Mouse (Mus musculus) Patski (cell line): Measurements from ENCODE around the gene Dgcr6. TPM values are rescaled to one million over a fixed set of nuclear protein-coding genes. Genes with fewer than 3 reads are reported as not detected.

ENCODE experiments used
- ATAC-seq: fragments of 100-300 bp; one replicate; pipeline ENCODE4 v1.8.0; 2021
- CTCF ChIA-PET: fragments of 350-600 bp; sonication (Branson Sonifier 250); formaldehyde crosslinking; loops from one replicate; lab custom pipeline; 2022; ENCODE audit warnings: inconsistent platforms; lab: Charles Lee
- POLR2A ChIA-PET: fragments of 350-600 bp; sonication (Branson Sonifier 250); formaldehyde crosslinking; loops from one replicate; lab custom pipeline; 2022; ENCODE audit warnings: antibody characterized with exemption, inconsistent platforms; lab: Charles Lee
- DNase-seq: peaks from one replicate; pipeline ENCODE4 v3.0.0-alpha.2; 2011; ENCODE audit warnings: low read depth, low spot score
- H3K27me3 ChIP-seq: fragments of 371-371 bp; one replicate; pipeline ENCODE4 v1.5.1; 2021
- CTCF ChIP-seq: fragments of 100-300 bp; IDR thresholded peaks from one replicate; pipeline ENCODE4 v1.5.1; 2021
- in situ Hi-C: fragments of 300-500 bp; cut with MboI; formaldehyde crosslinking; loops from 3 replicates; pipeline ENCODE4 v1.11.1; 2018; ENCODE audit warnings: low pct_unique_long_range_greater_than_20kb, mixed read lengths
- polyA plus RNA-seq: library from polyadenylated mRNA; unstranded; gene quantifications from one replicate; pipeline ENCODE4 v1.2.3, GENCODE M21; 2021

Gene Dgcr6
- polyA plus RNA-seq, 1 experiment from 2014 or later, result 59.5 TPM

- DNase-seq (no peak), ATAC-seq (no peak)
- CTCF ChIA-PET, result interaction anchor here (1.5 kb wide), 1 partner anchor 11 kb away, joined by 6 read pairs; no protein-coding TSS in a partner anchor
- no peak for TF ChIP-seq CTCF
- in situ Hi-C loops, result loop anchor here (5.0 kb wide), 1 partner anchor 125 kb away; the partner anchor contains the start of gene Ess2
- peaks cover 44% of the 10 kb centered on the region for H3K27me3 ChIP-seq
- POLR2A ChIA-PET, result no interaction called here
Measured at GRCm38 (mm10) chr16:18037025-18037424, 15.6 kb upstream of the Dgcr6 start.

DNA sequence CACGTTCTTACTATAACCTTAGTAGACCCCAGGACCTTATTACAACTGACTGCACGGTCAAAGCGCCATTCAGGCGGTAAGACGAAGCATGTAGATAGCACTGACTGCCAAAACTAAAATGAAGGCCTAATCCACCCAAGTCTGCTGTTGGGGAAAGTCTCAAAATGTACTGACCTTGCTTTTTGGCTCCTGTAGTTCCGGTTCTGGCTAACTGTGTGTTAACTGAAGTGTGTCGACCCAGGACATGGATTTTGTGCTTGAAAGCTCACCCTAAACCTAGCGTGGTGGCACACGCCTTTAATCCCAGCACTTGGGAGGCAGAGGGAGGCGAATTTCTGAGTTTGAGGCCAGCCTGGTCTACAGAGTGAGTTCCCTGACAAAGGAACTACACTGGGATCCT, 7.7 kb upstream of the Dgcr6 start:
- CTCF ChIA-PET, result no interaction called here
- H3K27me3 ChIP-seq, result peaks cover 3% of the 10 kb centered on the region
- POLR2A ChIA-PET, result no interaction called here
- TF ChIP-seq CTCF, result no peak
- no peak for DNase-seq
- in situ Hi-C loops, result no loop called here
- ATAC-seq, result no peak

GRCm38 (mm10) chr16:18047660-18048059, 5.0 kb upstream of the Dgcr6 start:
- no peak for DNase-seq
- CTCF ChIA-PET, result interaction anchor here (0.6 to 2.1 kb wide), 9 partner anchors 10 to 164 kb away, joined by 3 to 6 read pairs (median 3); no protein-coding TSS in a partner anchor
- H3K27me3 ChIP-seq, result no peaks in the 10 kb centered on the region
- in situ Hi-C loops, result no loop called here
- peak; percentile 74 for TF ChIP-seq CTCF
- no peak for ATAC-seq
- POLR2A ChIA-PET, result no interaction called here

- DNase-seq (no peak), ATAC-seq (no peak)
- in situ Hi-C loops, result no loop called here
- ChIA-PET CTCF (interaction anchor here (0.6 to 2.1 kb wide), 9 partner anchors 11 to 163 kb away, joined by 3 to 6 read pairs (median 3); no protein-coding TSS in a partner anchor), POLR2A (no interaction called here)
- no peaks in the 10 kb centered on the region for H3K27me3 ChIP-seq
- TF ChIP-seq CTCF, result no peak
Measured at GRCm38 (mm10) chr16:18048071-18048470, 4.6 kb upstream of the Dgcr6 start.

DNA sequence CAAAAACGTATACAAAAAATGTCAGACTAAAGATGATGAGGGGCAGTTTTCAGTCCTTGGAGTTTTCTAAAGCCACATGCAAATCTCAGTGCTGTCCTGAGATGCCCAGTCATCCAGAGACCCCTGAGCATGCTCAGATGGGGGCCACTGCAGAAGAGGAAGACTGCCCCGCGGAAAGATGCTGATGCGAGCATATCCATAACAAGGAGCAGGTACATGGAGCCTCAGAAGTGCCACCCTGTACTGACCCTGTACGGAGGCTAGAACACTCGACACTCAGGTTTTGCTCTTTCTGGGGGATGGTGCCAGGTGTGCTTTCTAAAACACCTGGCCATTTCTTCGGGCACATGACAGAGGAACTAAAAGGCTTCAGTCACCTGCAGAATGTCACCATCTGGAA, 338 bp upstream of the Dgcr6 start:
- CTCF ChIA-PET, result interaction anchor here (1.1 to 3.1 kb wide), 4 partner anchors 11 to 160 kb away, joined by 3 to 16 read pairs (median 4); no protein-coding TSS in a partner anchor
- in situ Hi-C loops, result loop anchor here (5.0 kb wide), 1 partner anchor 160 kb away; no protein-coding TSS in a partner anchor
- ATAC-seq, result peak; percentile 12
- POLR2A ChIA-PET, result no interaction called here
- DNase-seq, result no peak
- no peak for TF ChIP-seq CTCF
- H3K27me3 ChIP-seq, result no peaks in the 10 kb centered on the region

DNA sequence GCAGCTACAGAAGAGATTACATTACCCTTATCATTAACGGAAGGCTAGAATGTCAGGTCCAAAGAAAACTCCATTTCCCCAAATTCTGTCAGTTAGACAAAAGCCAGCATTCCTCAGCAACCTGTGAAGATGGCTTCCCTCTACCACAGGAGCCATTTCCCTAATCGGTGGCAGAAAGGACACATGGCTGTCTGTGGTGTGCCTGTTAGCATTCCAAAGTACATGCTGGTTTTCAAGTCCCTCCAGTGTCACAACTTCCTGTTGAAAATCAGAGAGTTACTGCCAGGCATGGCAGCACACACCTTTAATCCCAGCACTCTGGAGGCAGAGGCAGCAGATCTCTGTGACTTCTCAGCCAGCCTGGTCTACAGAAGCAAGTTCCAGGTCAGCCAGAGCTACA, 3.6 kb downstream of the Dgcr6 start:
- ATAC-seq (no peak), DNase-seq (no peak)
- in situ Hi-C loops, result no loop called here
- ChIA-PET POLR2A (interaction anchor here (0.6 kb wide), 1 partner anchor 129 kb away, joined by 3 read pairs; no protein-coding TSS in a partner anchor), CTCF (no interaction called here)
- H3K27me3 ChIP-seq, result no peaks in the 10 kb centered on the region
- no peak for TF ChIP-seq CTCF

DNA sequence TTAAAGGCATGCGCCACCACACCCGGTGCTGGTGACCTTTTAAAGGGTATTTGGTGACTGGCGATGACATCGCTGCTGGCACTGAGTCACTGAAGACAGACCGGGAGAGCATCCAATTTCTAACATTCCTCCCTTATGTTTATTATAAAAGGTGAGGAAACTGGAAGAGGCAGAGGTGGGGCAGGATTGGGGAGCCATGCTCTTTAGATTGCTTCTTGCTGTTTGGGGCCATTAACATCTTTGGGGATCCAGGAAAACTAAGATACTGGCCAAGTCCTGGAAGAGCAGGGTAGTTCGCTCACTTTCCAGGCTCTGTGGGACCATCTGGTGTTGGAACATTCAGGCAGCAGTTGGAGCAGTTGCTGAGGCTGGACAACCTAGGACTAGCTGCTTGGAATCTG, 5.7 kb downstream of the Dgcr6 start:
- ATAC-seq (no peak), DNase-seq (no peak)
- in situ Hi-C loops, result no loop called here
- TF ChIP-seq CTCF, result no peak
- ChIA-PET POLR2A (no interaction called here), CTCF (no interaction called here)
- H3K27me3 ChIP-seq, result no peaks in the 10 kb centered on the region

DNA sequence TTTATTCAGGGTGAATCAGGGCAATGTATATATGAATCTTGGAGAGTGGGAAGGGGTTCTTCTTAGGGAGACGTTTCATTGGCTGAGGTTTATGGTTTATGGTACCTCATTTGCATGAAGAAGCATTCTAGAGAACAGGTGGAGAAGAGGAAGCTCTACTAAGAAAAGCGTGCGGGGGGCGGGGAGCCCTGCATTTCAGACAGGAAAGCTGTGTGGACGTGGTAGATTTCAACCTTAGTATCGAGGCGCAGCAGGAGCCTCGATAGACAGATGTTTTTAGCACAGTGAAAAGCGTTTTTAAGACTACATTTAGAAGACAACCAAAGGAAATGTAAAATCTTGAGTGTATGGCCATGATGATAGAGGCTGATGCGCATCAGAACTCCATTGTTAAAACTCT, 6.6 kb downstream of the Dgcr6 start:
- H3K27me3 ChIP-seq, result no peaks in the 10 kb centered on the region
- DNase-seq (no peak), ATAC-seq (no peak)
- in situ Hi-C loops, result no loop called here
- TF ChIP-seq CTCF, result no peak
- CTCF ChIA-PET, result interaction anchor here (1.2 kb wide), 1 partner anchor 11 kb away, joined by 3 read pairs; no protein-coding TSS in a partner anchor
- POLR2A ChIA-PET, result no interaction called here

DNA sequence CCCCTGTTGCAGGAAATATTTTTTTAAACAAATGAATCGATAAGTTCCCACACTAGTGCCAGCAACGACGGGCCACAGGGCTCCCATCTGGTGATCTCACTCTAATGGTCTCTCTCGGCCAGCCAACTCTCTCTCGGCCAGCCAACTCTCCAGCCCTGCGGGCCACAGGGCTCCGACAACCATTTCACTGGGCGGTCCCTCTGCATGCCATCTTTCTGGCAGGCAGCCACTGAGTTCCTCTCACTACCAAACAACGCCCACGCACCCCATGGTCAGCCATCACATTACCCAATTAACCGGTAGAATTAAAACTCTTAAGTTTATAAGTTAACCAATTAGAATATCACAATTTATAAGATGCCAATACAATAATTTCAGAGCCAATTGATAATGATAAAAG, 8.5 kb downstream of the Dgcr6 start:
- DNase-seq, result no peak
- no peak for TF ChIP-seq CTCF
- CTCF ChIA-PET, result no interaction called here
- H3K27me3 ChIP-seq, result no peaks in the 10 kb centered on the region
- ATAC-seq, result no peak
- in situ Hi-C loops, result no loop called here
- POLR2A ChIA-PET, result no interaction called here

GRCm38 (mm10) chr16:18066060-18067009, 13.7 kb downstream of the Dgcr6 start:
- DNase-seq (no peak), ATAC-seq (peak; percentile 80)
- CTCF ChIA-PET, result interaction anchor here (1.5 kb wide), 1 partner anchor 18 kb away, joined by 4 read pairs; no protein-coding TSS in a partner anchor
- no peaks in the 10 kb centered on the region for H3K27me3 ChIP-seq
- no peak for TF ChIP-seq CTCF
- POLR2A ChIA-PET, result interaction anchor here (0.7 to 1.1 kb wide), 3 partner anchors 13 to 176 kb away, joined by 3 to 4 read pairs (median 4); no protein-coding TSS in a partner anchor
- in situ Hi-C loops, result no loop called here
